In genomic region chr7:120916262-120916875, GRCm38 (mm10) we compare ENCODE assay signal across 8 mouse cellular contexts. TPM values are rescaled to one million over a fixed set of nuclear protein-coding genes. Genes with fewer than 3 reads are reported as not detected.
A peak's percentile ranks its signal among the peaks of the same experiment; 100 is the strongest.
DNase-seq lines count a peak whose midpoint lies in the region; ATAC-seq and TF ChIP-seq lines count a peak whose summit lies in the region.
"Had no signal": no experiment of that assay in that cellular context is flagged by ENCODE, and none has a peak within 500 bp of the region (broad histone marks: within the 10 kb centered on the region; RNA-seq: fewer than 3 reads in every experiment).

No protein-coding gene starts in this region.

- no peak overlapping the region for H3ac ChIP-seq in C2C12 (ENCODE audit: control insufficient read depth, insufficient read length, low read depth)

- no peak overlapping the region for H3K27ac ChIP-seq in kidney, embryonic 15.5 days
- no peak overlapping the region for H3K27ac ChIP-seq in kidney, embryonic 16.5 days (ENCODE audit: low read length)

- H3K79me2 ChIP-seq in C2C12 (ENCODE audit: control insufficient read depth, insufficient read depth): peaks cover 36% of the 10 kb centered on the region

- H3K27me3 ChIP-seq in kidney, embryonic 15.5 days: no peaks in the 10 kb centered on the region
- H3K27me3 ChIP-seq in kidney, embryonic 16.5 days (ENCODE audit: insufficient read depth, low read length): no peaks in the 10 kb centered on the region
- no peaks in the 10 kb centered on the region for H3K27me3 ChIP-seq in C2C12 (ENCODE audit: control insufficient read depth, insufficient read depth, insufficient read length)

- peak; percentile 36 for DNase-seq in c-Kit-positive CD71-positive TER-119-negative erythroid progenitor cells, embryonic 14.5 days (ENCODE audit: low read depth)
- peak; percentile 46 for DNase-seq in liver
- DNase-seq in retina, postnatal 1 day: no peak
- no peak for DNase-seq in gastrocnemius, postnatal 25 days
- DNase-seq: cerebellum, adult 11-12 months had no signal

- H3K4me2 ChIP-seq in kidney, embryonic 15.5 days: 0 out of 2 replicates have a peak overlapping the region, but pooled peaks have one; percentile 27
- H3K4me2 ChIP-seq in kidney, embryonic 16.5 days (replicated peaks; ENCODE audit: low read depth, low read length): no peak overlapping the region; the same call in 1 of the 2 replicates

- H3K36me3 ChIP-seq in kidney, embryonic 15.5 days: no peaks in the 10 kb centered on the region
- H3K36me3 ChIP-seq in kidney, embryonic 16.5 days (ENCODE audit: insufficient read depth, low read length): no peaks in the 10 kb centered on the region
- H3K36me3 ChIP-seq in C2C12 (ENCODE audit: control insufficient read depth, insufficient read depth): no peaks in the 10 kb centered on the region

- TF ChIP-seq CTCF in C2C12 (IDR thresholded peaks at IDR 0.05; ENCODE audit: control insufficient read depth, insufficient read depth, insufficient read length): no peak

- ATAC-seq in kidney, embryonic 15.5 days (replicated peaks; ENCODE audit: low FRiP score): no peak
- no peak for ATAC-seq in kidney, embryonic 16.5 days (ENCODE audit: low FRiP score, low TSS enrichment)

- H3K4me1 ChIP-seq in kidney, embryonic 15.5 days: peaks cover 15% of the 10 kb centered on the region
- H3K4me1 ChIP-seq in kidney, embryonic 16.5 days (ENCODE audit: insufficient read depth, low read length): peaks cover 13% of the 10 kb centered on the region

- 31% methylated on average over 11 of the region's 11 CpGs for WGBS in kidney, embryonic 15.5 days
- WGBS in kidney, embryonic 16.5 days: 33% methylated on average over 11 of the region's 11 CpGs

- no peaks in the 10 kb centered on the region for H3K9me3 ChIP-seq in kidney, embryonic 15.5 days (replicated peaks)
- no peaks in the 10 kb centered on the region for H3K9me3 ChIP-seq in kidney, embryonic 16.5 days (ENCODE audit: low read length)

- H3K79me3 ChIP-seq in C2C12 (ENCODE audit: low read depth): peaks cover 19% of the 10 kb centered on the region

- peak overlapping the region; percentile 20; the same call in 1 of the 2 replicates for H3K4me3 ChIP-seq in kidney, embryonic 15.5 days (replicated peaks)
- no peak overlapping the region for H3K4me3 ChIP-seq in kidney, embryonic 16.5 days (ENCODE audit: low read length)
- H3K4me3 ChIP-seq in C2C12 (ENCODE audit: insufficient read depth, poor library complexity, severe bottlenecking): peak overlapping the region; percentile 38

- no peak overlapping the region for H3K9ac ChIP-seq in kidney, embryonic 15.5 days
- no peak overlapping the region for H3K9ac ChIP-seq in kidney, embryonic 16.5 days (replicated peaks; ENCODE audit: low read length)

TF ChIP-seq in C2C12, 6 proteins besides CTCF, POLR2A, EP300 and RAD21:
- no peak for TF ChIP-seq CEBPB (IDR thresholded peaks at IDR 0.05; ENCODE audit: low read depth)
- no peak for TF ChIP-seq MYOD1 (IDR thresholded peaks at IDR 0.05; ENCODE audit: control insufficient read depth, insufficient read length, low read depth)
- TF ChIP-seq FOSL1 (IDR thresholded peaks at IDR 0.05; ENCODE audit: insufficient read depth, low read length, poor library complexity, severe bottlenecking): no peak
- TF ChIP-seq MYOG (IDR thresholded peaks at IDR 0.05; ENCODE audit: control insufficient read depth, extremely low read depth, insufficient read length): no peak
- no peak for TF ChIP-seq MAX (IDR thresholded peaks at IDR 0.05)
- no peak for TF ChIP-seq USF1 (IDR thresholded peaks at IDR 0.05; ENCODE audit: low read depth)

RNA-seq across cellular contexts. Expression of gene Polr3e, which starts 1.2 kb away (rescaled TPM):
- polyA plus RNA-seq in kidney, embryonic 15.5 days (2015; fragmentation: Nextera tagmentation; extraction: Ambion mirVana): 42.7 and 44.0 TPM in 2 replicates
- polyA plus RNA-seq in kidney, embryonic 16.5 days (2015; fragmentation: Nextera tagmentation; extraction: Ambion mirVana): 45.6 and 46.4 TPM in 2 replicates
- 15.9 TPM for polyA plus RNA-seq in C2C12 (2012; fragmentation: generic; extraction: Trizol)
- 10 to 100 TPM in 1 of 2 experiments, 1 to 10 TPM in 1; 9.0 to 11.0 TPM for total RNA-seq in gastrocnemius, postnatal 25 days (2021)

Comparison
In these comparisons a context has a peak if more than half of its experiments do, and no peak if none do; other contexts are left out.
1. DNase-seq: peak in c-Kit-positive CD71-positive TER-119-negative erythroid progenitor cells, embryonic 14.5 days (single experiment) and liver (single experiment); none in retina, postnatal 1 day (single experiment) and gastrocnemius, postnatal 25 days (single experiment).